Mouse (Mus musculus) brain, embryonic 14.5 days (tissue): ENCODE results near the gene C1qtnf6.

Experiments used
- CTCF ChIP-seq: fragments of 200-500 bp; IDR thresholded peaks from 2 replicates; pipeline ENCODE4 v1.5.1; 2012; ENCODE audit warnings: inconsistent platforms, mild to moderate bottlenecking, moderate library complexity, borderline replicate concordance; ENCODE audit not compliant: insufficient read depth, insufficient read length; ENCODE audit errors: extremely low read depth
- POLR2A ChIP-seq: fragments of 200-500 bp; IDR thresholded peaks from 2 replicates; pipeline ENCODE4 v1.6.1; 2012; ENCODE audit warnings: mild to moderate bottlenecking, inconsistent platforms, borderline replicate concordance; ENCODE audit not compliant: poor library complexity, insufficient read depth, insufficient read length, severe bottlenecking; ENCODE audit errors: extremely low read depth

DNA sequence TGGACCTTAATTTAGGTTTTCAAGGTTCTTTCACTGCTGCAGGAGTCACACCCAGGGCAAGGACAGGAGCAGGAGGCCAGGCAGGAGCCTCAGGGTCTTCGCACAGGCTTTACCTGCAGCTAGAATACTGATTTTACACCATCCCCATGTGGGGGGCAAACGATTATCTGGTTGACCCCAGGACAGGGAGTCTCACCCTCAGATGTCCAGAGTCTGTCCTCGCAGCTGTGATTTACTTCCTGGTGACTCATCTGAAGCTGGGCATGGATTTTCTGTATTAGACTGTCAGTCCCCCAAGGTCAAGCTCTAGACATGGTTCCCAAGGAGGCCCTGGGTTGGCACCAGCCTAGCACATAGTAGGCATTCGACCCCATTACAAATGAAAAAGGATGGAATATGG lies 14.8 kb upstream of the C1qtnf6 start:
- no peak for TF ChIP-seq POLR2A
- no peak for TF ChIP-seq CTCF
